Mouse (Mus musculus) heart, embryonic 13.5 days (tissue): ENCODE measurements around the gene Adar. TPM values are rescaled to one million over a fixed set of nuclear protein-coding genes. Genes with fewer than 3 reads are reported as not detected.
A peak's percentile ranks its signal among the peaks of the same experiment; 100 is the strongest.

Experiments used
- ATAC-seq: fragments of 200-750 bp; cut with Nextera tagmentation; 2 replicates; pipeline ENCODE4 v1.8.0; 2017; ENCODE audit warnings: moderate TSS enrichment; ENCODE audit not compliant: insufficient number of reproducible peaks, low FRiP score, low TSS enrichment; ENCODE audit errors: extremely low read depth
- H3K27ac ChIP-seq: fragments of 300-500 bp; sonication (generic); replicated peaks from 2 replicates; pipeline ENCODE4 v1.5.1; 2015; ENCODE audit warnings: moderate library complexity, mild to moderate bottlenecking, inconsistent platforms
- H3K27me3 ChIP-seq: fragments of 300-500 bp; sonication (generic); replicated peaks from 2 replicates; pipeline ENCODE4 v1.6.1; 2015; ENCODE audit warnings: mild to moderate bottlenecking, inconsistent platforms
- H3K36me3 ChIP-seq: fragments of 300-500 bp; sonication (generic); 2 replicates; pipeline ENCODE4 v1.6.1; 2015; ENCODE audit warnings: mild to moderate bottlenecking, inconsistent platforms
- H3K4me1 ChIP-seq: fragments of 300-500 bp; sonication (generic); 2 replicates; pipeline ENCODE4 v1.6.1; 2015; ENCODE audit warnings: inconsistent platforms
- H3K4me2 ChIP-seq: fragments of 300-500 bp; sonication (generic); 2 replicates; pipeline ENCODE4 v1.6.1; 2015; ENCODE audit warnings: inconsistent platforms, mild to moderate bottlenecking, moderate library complexity
- H3K4me3 ChIP-seq: fragments of 300-500 bp; sonication (generic); 2 replicates; pipeline ENCODE4 v1.5.1; 2015; ENCODE audit warnings: moderate library complexity, mild to moderate bottlenecking, inconsistent platforms
- H3K9ac ChIP-seq: fragments of 300-500 bp; sonication (generic); 2 replicates; pipeline ENCODE4 v1.6.1; 2015; ENCODE audit warnings: inconsistent platforms, mild to moderate bottlenecking, moderate library complexity
- H3K9me3 ChIP-seq: fragments of 300-500 bp; sonication (generic); 2 replicates; pipeline ENCODE4 v1.6.1; 2016; ENCODE audit warnings: inconsistent platforms
- WGBS: fragments of 180-500 bp; shearing (Covaris S2); methylation state at CpG from one replicate; pipeline ENCODE4 v1.1.7; 2015; ENCODE audit warnings: mixed read lengths; 5-methylcytosine and 5-hydroxymethylcytosine counted together
- polyA plus RNA-seq: library from polyadenylated mRNA; unstranded; fragments of >200 nt; fragmentation: Nextera tagmentation; extraction: Ambion mirVana; gene quantifications from 2 replicates; pipeline ENCODE4 v1.2.1, GENCODE M21; 2015

The Adar gene
- polyA plus RNA-seq, result 7.5 and 7.8 TPM in 2 replicates

GRCm38 (mm10) chr3:89714359-89715206, at the start of gene Adar:
Gene Adar, plus strand, starts transcription at chr3:89715022.
- Histone ChIP-seq H3K4me3 (peak within 1 kb of the TSS; percentile 94), H3K9ac (peak within 1 kb of the TSS; percentile 95), H3K27me3 (peaks cover 19% of the 10 kb centered on the region; the same call in 1 of the 2 replicates), H3K27ac (peak within 1 kb of the TSS; percentile 90), H3K4me2 (peak within 1 kb of the TSS; percentile 95), H3K36me3 (no peaks in the 10 kb centered on the region), H3K9me3 (no peaks in the 10 kb centered on the region), H3K4me1 (peaks cover 32% of the 10 kb centered on the region)
- peak; percentile 70; the same call in 1 of the 2 replicates for ATAC-seq
- WGBS, result 7% methylated on average over 28 of the region's 28 CpGs

GRCm38 (mm10) chr3:89667131-89667530, 47.7 kb upstream of the Adar start:
- Histone ChIP-seq H3K27me3 (no peaks in the 10 kb centered on the region), H3K9ac (peak overlapping the region; percentile 62), H3K4me3 (peak overlapping the region; percentile 37), H3K27ac (peak overlapping the region; percentile 36; the same call in 1 of the 2 replicates), H3K9me3 (no peaks in the 10 kb centered on the region), H3K36me3 (no peaks in the 10 kb centered on the region), H3K4me2 (peak overlapping the region; percentile 63), H3K4me1 (peaks cover 31% of the 10 kb centered on the region)
- 8% methylated on average over 11 of the region's 11 CpGs for WGBS
- no peak for ATAC-seq

GRCm38 (mm10) chr3:89671334-89671733, 43.5 kb upstream of the Adar start:
- no peak for ATAC-seq
- H3K36me3 ChIP-seq, result no peaks in the 10 kb centered on the region
- WGBS, result 40% methylated on average over 6 of the region's 6 CpGs
- no peak overlapping the region for H3K4me3 ChIP-seq
- H3K9ac ChIP-seq, result no peak overlapping the region
- H3K27me3 ChIP-seq, result no peaks in the 10 kb centered on the region
- no peaks in the 10 kb centered on the region for H3K9me3 ChIP-seq
- H3K4me1 ChIP-seq, result peaks cover 32% of the 10 kb centered on the region
- no peak overlapping the region for H3K4me2 ChIP-seq
- H3K27ac ChIP-seq, result peak overlapping the region; percentile 30

- 57% methylated on average over 12 of the region's 12 CpGs for WGBS
- H3K4me1 ChIP-seq, result peaks cover 21% of the 10 kb centered on the region
- H3K4me3 ChIP-seq, result no peak overlapping the region
- no peak for ATAC-seq
- no peak overlapping the region for H3K9ac ChIP-seq
- H3K9me3 ChIP-seq, result no peaks in the 10 kb centered on the region
- no peaks in the 10 kb centered on the region for H3K27me3 ChIP-seq
- no peaks in the 10 kb centered on the region for H3K36me3 ChIP-seq
- peak overlapping the region; percentile 45 for H3K27ac ChIP-seq
- no peak overlapping the region for H3K4me2 ChIP-seq
Measured at GRCm38 (mm10) chr3:89672573-89673317, 42.1 kb upstream of the Adar start.

GRCm38 (mm10) chr3:89677617-89678016, 37.2 kb upstream of the Adar start:
- peaks cover 16% of the 10 kb centered on the region for H3K27me3 ChIP-seq
- peaks cover 4% of the 10 kb centered on the region for H3K4me1 ChIP-seq
- H3K9ac ChIP-seq, result no peak overlapping the region
- ATAC-seq, result no peak
- WGBS, result 66% methylated on average over 5 of the region's 5 CpGs
- H3K4me2 ChIP-seq, result no peak overlapping the region
- H3K4me3 ChIP-seq, result no peak overlapping the region
- H3K27ac ChIP-seq, result no peak overlapping the region
- H3K9me3 ChIP-seq, result no peaks in the 10 kb centered on the region
- no peaks in the 10 kb centered on the region for H3K36me3 ChIP-seq

GRCm38 (mm10) chr3:89686031-89686430, 28.8 kb upstream of the Adar start:
- H3K4me3 ChIP-seq, result no peak overlapping the region
- no peak overlapping the region for H3K4me2 ChIP-seq
- H3K9ac ChIP-seq, result no peak overlapping the region
- 29% methylated on average over 5 of the region's 5 CpGs for WGBS
- H3K9me3 ChIP-seq, result no peaks in the 10 kb centered on the region
- peaks cover 44% of the 10 kb centered on the region for H3K27me3 ChIP-seq
- ATAC-seq, result no peak
- no peak overlapping the region for H3K27ac ChIP-seq
- H3K36me3 ChIP-seq, result no peaks in the 10 kb centered on the region
- peaks cover 4% of the 10 kb centered on the region; the same call in 1 of the 2 replicates for H3K4me1 ChIP-seq

- H3K27ac ChIP-seq, result no peak overlapping the region
- H3K4me1 ChIP-seq, result peaks cover 4% of the 10 kb centered on the region; the same call in 1 of the 2 replicates
- H3K4me3 ChIP-seq, result peak overlapping the region; percentile 59
- no peak for ATAC-seq
- 5% methylated on average over 25 of the region's 25 CpGs for WGBS
- H3K4me2 ChIP-seq, result peak overlapping the region; percentile 84
- H3K36me3 ChIP-seq, result no peaks in the 10 kb centered on the region
- peak overlapping the region; percentile 83 for H3K9ac ChIP-seq
- peaks cover 23% of the 10 kb centered on the region for H3K27me3 ChIP-seq
- H3K9me3 ChIP-seq, result 0 out of 2 replicates have a peak, but pooled peaks cover 4% of the 10 kb centered on the region
Measured at GRCm38 (mm10) chr3:89688694-89689581, 25.9 kb upstream of the Adar start.

- peaks cover 22% of the 10 kb centered on the region for H3K27me3 ChIP-seq
- WGBS, result 62% methylated on average over 9 of the region's 9 CpGs
- 0 out of 2 replicates have a peak, but pooled peaks cover 6% of the 10 kb centered on the region for H3K9me3 ChIP-seq
- H3K36me3 ChIP-seq, result no peaks in the 10 kb centered on the region
- no peak overlapping the region for H3K4me3 ChIP-seq
- H3K27ac ChIP-seq, result no peak overlapping the region
- H3K9ac ChIP-seq, result no peak overlapping the region
- peaks cover 4% of the 10 kb centered on the region; the same call in 1 of the 2 replicates for H3K4me1 ChIP-seq
- no peak overlapping the region for H3K4me2 ChIP-seq
- no peak for ATAC-seq
Measured at GRCm38 (mm10) chr3:89691776-89692175, 23.0 kb upstream of the Adar start.

- H3K9me3 ChIP-seq, result 0 out of 2 replicates have a peak, but pooled peaks cover 6% of the 10 kb centered on the region
- no peak overlapping the region for H3K4me2 ChIP-seq
- no peaks in the 10 kb centered on the region for H3K4me1 ChIP-seq
- ATAC-seq, result no peak; the same call in 1 of the 2 replicates
- no peaks in the 10 kb centered on the region for H3K36me3 ChIP-seq
- no peaks in the 10 kb centered on the region for H3K27me3 ChIP-seq
- H3K4me3 ChIP-seq, result no peak overlapping the region
- 80% methylated on average over 12 of the region's 12 CpGs for WGBS
- no peak overlapping the region for H3K27ac ChIP-seq
- H3K9ac ChIP-seq, result no peak overlapping the region
Measured at GRCm38 (mm10) chr3:89696152-89696821, 18.5 kb upstream of the Adar start.

GRCm38 (mm10) chr3:89698958-89699357, 15.9 kb upstream of the Adar start:
- 80% methylated on average over 1 of the region's 1 CpGs for WGBS
- Histone ChIP-seq H3K9me3 (0 out of 2 replicates have a peak, but pooled peaks cover 3% of the 10 kb centered on the region), H3K9ac (no peak overlapping the region), H3K27ac (no peak overlapping the region), H3K4me2 (no peak overlapping the region), H3K27me3 (peaks cover 6% of the 10 kb centered on the region; the same call in 1 of the 2 replicates), H3K36me3 (no peaks in the 10 kb centered on the region), H3K4me3 (no peak overlapping the region), H3K4me1 (no peaks in the 10 kb centered on the region)
- ATAC-seq, result no peak
